Mouse (Mus musculus) frontal cortex, postnatal 36 days (tissue): ENCODE results near the gene Pdcl3.
"Not testable (repeated sequence)": the region's sequence is repeated elsewhere in the genome, so short reads cannot be mapped to it uniquely, and the experiment has no call there.

ENCODE experiments used
- DNase-seq, 2 experiments: peaks; one replicate each; pipeline ENCODE4 v3.0.0; 2022; ENCODE audit warnings: low spot score in 2 of 2

Gene Pdcl3

DNA sequence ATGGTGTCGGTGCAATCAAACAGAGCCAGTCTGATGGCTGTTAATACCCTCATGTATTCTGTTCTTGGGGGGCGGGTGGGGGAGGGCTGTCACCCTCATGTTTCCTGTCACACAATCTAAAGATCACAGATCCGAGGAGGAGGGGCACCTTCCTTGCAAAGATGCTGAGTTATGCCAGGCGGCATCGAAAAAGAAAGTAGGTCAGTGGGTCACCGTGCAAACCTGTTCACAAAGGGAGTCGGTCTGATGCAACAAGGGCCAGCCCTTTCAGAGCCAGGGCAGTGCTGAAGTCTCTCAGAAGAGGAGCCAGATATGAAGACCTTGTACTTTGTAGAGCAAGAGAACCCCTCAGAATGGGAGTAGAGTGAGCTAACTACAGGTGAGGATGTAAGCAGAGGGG lies 39.7 kb downstream of the Pdcl3 start:
- DNase-seq: no peak

GRCm38 (mm10) chr1:39025840-39026239 lies 40.4 kb downstream of the Pdcl3 start:
- no peak for DNase-seq

DNA sequence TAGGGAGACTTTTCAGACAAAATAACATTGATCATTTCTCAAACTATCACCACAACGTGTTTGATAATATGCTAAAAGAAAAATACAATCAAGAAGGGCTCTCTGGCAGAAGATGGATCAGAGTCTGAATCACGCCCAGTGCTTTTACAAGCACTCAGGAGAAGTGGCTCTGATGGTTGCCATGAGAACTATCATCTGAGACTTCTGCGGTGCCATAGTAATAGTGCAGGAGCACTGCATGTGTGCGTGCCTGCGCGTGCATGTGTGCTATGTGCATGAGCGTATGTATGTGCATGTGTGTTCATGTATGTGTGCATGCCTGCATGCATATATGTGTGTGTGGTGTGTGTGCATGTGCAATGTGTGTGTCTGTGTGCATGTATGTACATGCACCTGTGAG lies 43.8 kb downstream of the Pdcl3 start:
- no peak for DNase-seq

DNA sequence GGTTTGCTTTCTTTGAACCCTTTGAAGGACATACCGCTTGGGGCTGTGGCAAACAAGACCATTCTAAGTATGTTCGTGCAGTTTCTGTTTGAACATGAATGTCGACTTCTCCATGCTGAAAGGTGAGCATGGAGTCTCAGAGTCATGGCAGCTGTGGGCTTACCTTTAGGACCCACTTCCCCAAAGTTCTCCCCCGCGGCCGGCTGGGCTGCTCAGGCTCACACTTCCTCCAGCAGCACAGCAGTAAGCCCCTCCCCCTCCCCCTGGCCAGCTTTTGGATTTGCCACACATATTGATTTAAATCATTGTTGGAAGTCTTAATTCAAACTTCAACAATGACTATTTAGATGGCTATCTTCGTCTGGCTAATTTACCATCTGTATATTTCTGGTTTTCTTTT lies 44.7 kb downstream of the Pdcl3 start:
- DNase-seq: no peak

DNA sequence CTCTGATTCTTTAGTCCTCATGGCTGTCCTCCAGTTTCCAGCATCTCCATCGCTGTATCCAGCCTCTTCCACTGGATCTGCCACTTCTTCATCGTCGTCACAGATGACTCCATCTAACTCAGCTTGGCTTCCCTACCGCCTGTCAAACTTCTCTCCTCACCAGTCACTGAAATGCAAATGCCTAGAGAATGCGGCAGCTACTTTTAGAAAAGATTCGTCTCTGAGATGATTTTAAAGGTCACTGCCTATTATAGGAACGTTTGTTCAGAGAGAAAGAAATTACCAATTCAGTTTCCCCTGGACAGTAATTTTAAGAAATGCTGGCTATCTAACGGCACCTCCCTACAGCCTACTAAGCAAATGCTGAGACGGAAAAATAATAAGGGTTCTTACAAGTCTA lies 50.4 kb downstream of the Pdcl3 start:
- no peak for DNase-seq

DNA sequence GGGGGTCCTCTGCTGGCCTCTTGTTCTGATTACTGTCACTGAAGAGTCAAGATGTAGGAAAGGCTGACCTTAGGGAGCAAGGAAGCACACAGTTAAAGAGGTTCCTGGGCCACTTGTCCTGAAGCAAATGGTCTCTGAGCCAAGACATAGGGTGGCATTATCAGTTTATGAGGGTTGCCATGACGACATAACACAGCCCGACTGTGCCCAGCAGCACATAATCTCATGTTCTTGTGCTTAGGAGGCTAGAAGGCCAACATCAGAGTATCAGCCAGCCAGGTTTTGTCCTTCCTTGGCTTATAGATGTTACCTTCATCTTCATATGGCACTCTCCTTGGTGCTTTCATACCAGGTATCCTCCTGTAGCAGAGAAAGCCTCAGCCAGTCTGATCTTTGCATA lies 56.8 kb downstream of the Pdcl3 start:
- DNase-seq: no peak

- DNase-seq: not testable (repeated sequence)
Measured at GRCm38 (mm10) chr1:39044442-39044841, 59.0 kb downstream of the Pdcl3 start.

DNA sequence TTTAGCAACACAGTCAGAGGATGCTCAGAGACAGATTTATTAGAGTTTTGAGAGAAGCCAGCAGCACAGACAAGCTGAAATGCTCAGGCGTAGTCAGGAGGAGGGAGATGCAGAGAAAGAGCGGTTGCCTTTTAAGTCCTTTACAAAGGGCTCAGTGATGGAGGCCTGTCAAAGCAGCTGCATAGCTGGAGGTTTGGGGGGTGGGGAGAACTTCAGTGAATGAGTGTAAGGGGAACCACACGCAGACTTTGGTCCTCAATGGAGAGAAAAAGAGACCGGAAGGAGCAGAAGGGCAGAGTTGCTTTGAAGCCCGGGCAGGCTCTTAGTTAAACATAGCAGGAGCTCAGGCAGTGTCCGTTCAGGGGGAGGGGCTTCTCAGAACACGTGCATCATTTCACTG lies 61.3 kb downstream of the Pdcl3 start:
- DNase-seq: no peak
